Mouse (Mus musculus): ENCODE data around the gene Ptcd1. TPM values are rescaled to one million over a fixed set of nuclear protein-coding genes. Genes with fewer than 3 reads are reported as not detected.
"Not testable (repeated sequence)": the region's sequence is repeated elsewhere in the genome, so short reads cannot be mapped to it uniquely, and the experiment has no call there.

The Ptcd1 gene
- polyA plus RNA-seq, 2 experiments, result 5.4 to 5.5 TPM

DNA sequence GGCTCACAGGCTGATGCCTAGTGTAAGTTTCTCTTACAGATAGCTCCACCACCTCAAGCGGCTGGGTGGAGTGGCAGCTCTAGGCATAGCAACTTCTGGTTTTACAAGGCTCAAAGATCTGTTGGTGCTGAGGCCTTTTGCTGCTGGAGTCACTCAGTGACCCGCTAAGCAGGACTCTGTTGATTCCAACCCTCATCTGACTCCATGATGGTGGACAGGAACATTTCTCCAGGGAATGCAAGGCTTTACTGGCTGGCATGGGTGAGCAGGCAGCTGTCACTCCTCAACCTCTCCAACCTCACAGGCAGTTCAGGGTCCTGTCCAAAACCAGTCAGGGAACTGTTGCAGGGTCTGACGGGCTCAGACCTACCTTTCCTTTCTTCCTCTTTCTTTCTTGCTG is 35.9 kb downstream of the Ptcd1 start:
- H3K9me3 ChIP-seq (ENCODE audit: control insufficient read depth, low read length), result no peaks in the 10 kb centered on the region
- H3K36me3 ChIP-seq (replicated peaks; ENCODE audit: control insufficient read depth, insufficient read depth, low read depth), result peaks cover 62% of the 10 kb centered on the region
- no peak for DNase-seq (ENCODE audit: low read depth in 3 of 3, low spot score in 3 of 3)
- no peaks in the 10 kb centered on the region for H3K4me1 ChIP-seq (replicated peaks; ENCODE audit: control insufficient read depth in 2 of 2, insufficient read depth in 2 of 2, low read length in 1 of 2)
- no peak for ATAC-seq (ENCODE audit: insufficient read depth)
- H3K27me3 ChIP-seq (ENCODE audit: control insufficient read depth, insufficient read depth, low read length), result no peaks in the 10 kb centered on the region
- no peak overlapping the region for H3K4me3 ChIP-seq (ENCODE audit: insufficient read depth in 1 of 2, low read depth in 2 of 2, low read length in 2 of 2)
- TF ChIP-seq CTCF (IDR thresholded peaks at IDR 0.05; ENCODE audit: low read depth), result no peak
- TF ChIP-seq EP300 (IDR thresholded peaks at IDR 0.05; ENCODE audit: low read depth), result no peak
- no peak overlapping the region for H3K4me2 ChIP-seq (ENCODE audit: low read depth)
- no peak overlapping the region for H3K9ac ChIP-seq (replicated peaks)
- 65% methylated on average over 3 of the region's 3 CpGs for WGBS (ENCODE audit: insufficient replicate concordance)
- no peak overlapping the region for H3K27ac ChIP-seq

DNA sequence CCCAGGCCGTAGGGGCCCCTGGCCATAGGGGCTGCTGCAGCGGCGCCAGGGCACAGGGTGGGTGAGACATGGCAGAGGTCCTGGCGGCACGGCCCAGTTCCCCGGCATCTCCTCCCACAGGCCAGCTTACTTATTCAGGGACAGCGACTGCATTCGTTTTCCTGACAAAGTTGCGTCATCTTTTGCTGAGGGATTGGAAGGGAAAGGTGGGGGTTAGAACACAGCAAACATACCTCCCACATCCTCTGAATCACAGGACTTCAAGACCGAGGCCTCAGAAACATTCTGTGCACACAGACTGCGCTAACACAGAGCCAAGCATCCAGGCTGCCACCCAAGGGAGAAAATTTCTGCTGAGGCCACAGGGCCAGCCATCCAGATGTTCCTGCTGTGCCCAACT is 36.7 kb downstream of the Ptcd1 start:
- DNase-seq (ENCODE audit: low read depth in 3 of 3, low spot score in 3 of 3) (no peak), ATAC-seq (ENCODE audit: insufficient read depth) (no peak)
- no peaks in the 10 kb centered on the region for H3K4me1 ChIP-seq (replicated peaks; ENCODE audit: control insufficient read depth in 2 of 2, insufficient read depth in 2 of 2, low read length in 1 of 2)
- no peaks in the 10 kb centered on the region for H3K9me3 ChIP-seq (ENCODE audit: control insufficient read depth, low read length)
- WGBS (ENCODE audit: insufficient replicate concordance), result 69% methylated on average over 11 of the region's 11 CpGs
- TF ChIP-seq EP300 (IDR thresholded peaks at IDR 0.05; ENCODE audit: low read depth) (no peak), CTCF (IDR thresholded peaks at IDR 0.05; ENCODE audit: low read depth) (no peak)
- no peak overlapping the region for H3K4me2 ChIP-seq (ENCODE audit: low read depth)
- H3K36me3 ChIP-seq (replicated peaks; ENCODE audit: control insufficient read depth, insufficient read depth, low read depth), result peaks cover 59% of the 10 kb centered on the region
- no peak overlapping the region for H3K9ac ChIP-seq (replicated peaks)
- no peaks in the 10 kb centered on the region for H3K27me3 ChIP-seq (ENCODE audit: control insufficient read depth, insufficient read depth, low read length)
- no peak overlapping the region for H3K27ac ChIP-seq
- H3K4me3 ChIP-seq (ENCODE audit: insufficient read depth in 1 of 2, low read depth in 2 of 2, low read length in 2 of 2), result no peak overlapping the region

- WGBS (ENCODE audit: insufficient replicate concordance), result 74% methylated on average over 4 of the region's 6 CpGs
- H3K9me3 ChIP-seq (ENCODE audit: control insufficient read depth, low read length); ATAC-seq (ENCODE audit: insufficient read depth); H3K4me3 ChIP-seq (ENCODE audit: insufficient read depth in 1 of 2, low read depth in 2 of 2, low read length in 2 of 2); H3K27ac ChIP-seq; H3K4me1 ChIP-seq (replicated peaks; ENCODE audit: control insufficient read depth in 2 of 2, insufficient read depth in 2 of 2, low read length in 1 of 2); DNase-seq (ENCODE audit: low read depth in 3 of 3, low spot score in 3 of 3); H3K4me2 ChIP-seq (ENCODE audit: low read depth); H3K27me3 ChIP-seq (ENCODE audit: control insufficient read depth, insufficient read depth, low read length); H3K9ac ChIP-seq (replicated peaks): not testable (repeated sequence)
- peaks cover 55% of the 10 kb centered on the region for H3K36me3 ChIP-seq (replicated peaks; ENCODE audit: control insufficient read depth, insufficient read depth, low read depth)
These were observed 37.1 kb downstream of the Ptcd1 start for GRCm38 (mm10) chr5:145129773-145130172.

DNA sequence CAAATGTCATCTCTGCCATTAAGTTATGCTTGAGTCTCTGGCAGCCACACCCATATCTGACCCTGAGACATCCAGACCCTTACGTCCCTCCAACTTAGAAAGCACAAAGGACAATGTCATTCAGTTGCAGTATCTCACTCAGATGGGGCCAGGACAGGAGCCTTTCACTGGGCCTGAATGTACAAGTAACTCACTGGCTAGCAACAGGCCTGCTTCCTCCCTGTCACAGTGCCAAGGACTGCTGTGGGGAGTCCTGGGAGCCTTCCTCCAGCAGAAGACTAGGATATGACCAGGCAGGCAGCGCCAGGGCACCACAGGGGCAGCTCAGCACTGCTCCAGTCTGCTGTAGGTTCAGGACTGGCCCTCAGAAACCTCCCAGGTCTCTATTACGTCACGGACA is 37.8 kb downstream of the Ptcd1 start:
- Histone ChIP-seq H3K27me3 (ENCODE audit: control insufficient read depth, insufficient read depth, low read length) (no peaks in the 10 kb centered on the region), H3K27ac (no peak overlapping the region), H3K4me1 (replicated peaks; ENCODE audit: control insufficient read depth in 2 of 2, insufficient read depth in 2 of 2, low read length in 1 of 2) (no peaks in the 10 kb centered on the region), H3K9me3 (ENCODE audit: control insufficient read depth, low read length) (no peaks in the 10 kb centered on the region), H3K36me3 (replicated peaks; ENCODE audit: control insufficient read depth, insufficient read depth, low read depth) (peaks cover 51% of the 10 kb centered on the region), H3K9ac (replicated peaks) (no peak overlapping the region), H3K4me3 (ENCODE audit: insufficient read depth in 1 of 2, low read depth in 2 of 2, low read length in 2 of 2) (no peak overlapping the region), H3K4me2 (ENCODE audit: low read depth) (no peak overlapping the region)
- 87% methylated on average over 4 of the region's 4 CpGs for WGBS (ENCODE audit: insufficient replicate concordance)
- ATAC-seq (ENCODE audit: insufficient read depth) (no peak), DNase-seq (ENCODE audit: low read depth in 3 of 3, low spot score in 3 of 3) (no peak)
- no peak for TF ChIP-seq EP300 (IDR thresholded peaks at IDR 0.05; ENCODE audit: low read depth)
- TF ChIP-seq CTCF (IDR thresholded peaks at IDR 0.05; ENCODE audit: low read depth), result no peak

DNA sequence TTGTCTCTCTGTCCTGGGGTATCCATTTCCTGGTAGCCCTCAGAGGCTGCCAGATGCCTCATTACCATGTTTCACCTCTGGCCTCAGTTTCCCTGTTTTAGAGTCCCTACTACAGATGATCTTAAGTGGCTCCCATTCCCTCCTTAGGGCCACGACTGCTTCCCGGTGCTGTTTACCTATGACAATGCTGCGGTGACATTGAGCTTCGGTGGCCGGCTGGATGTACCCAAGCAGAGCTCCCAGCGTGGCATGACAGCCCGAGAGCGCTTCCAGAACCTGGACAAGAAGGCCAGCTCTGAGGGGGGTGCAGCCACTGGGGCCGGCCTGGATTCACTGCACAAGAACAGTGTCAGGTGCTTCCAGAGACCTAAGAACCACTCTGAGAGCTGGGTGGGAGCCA is 40.3 kb downstream of the Ptcd1 start:
- no peaks in the 10 kb centered on the region for H3K4me1 ChIP-seq (replicated peaks; ENCODE audit: control insufficient read depth in 2 of 2, insufficient read depth in 2 of 2, low read length in 1 of 2)
- no peak overlapping the region for H3K27ac ChIP-seq
- no peak overlapping the region for H3K4me3 ChIP-seq (ENCODE audit: insufficient read depth in 1 of 2, low read depth in 2 of 2, low read length in 2 of 2)
- DNase-seq (ENCODE audit: low read depth in 3 of 3, low spot score in 3 of 3), result no peak
- 87% methylated on average over 9 of the region's 9 CpGs for whole genome bisulfite sequencing (ENCODE audit: insufficient replicate concordance)
- no peaks in the 10 kb centered on the region for H3K27me3 ChIP-seq (ENCODE audit: control insufficient read depth, insufficient read depth, low read length)
- peaks cover 27% of the 10 kb centered on the region for H3K36me3 ChIP-seq (replicated peaks; ENCODE audit: control insufficient read depth, insufficient read depth, low read depth)
- ATAC-seq (ENCODE audit: insufficient read depth), result no peak
- H3K9ac ChIP-seq (replicated peaks), result no peak overlapping the region
- no peak overlapping the region for H3K4me2 ChIP-seq (ENCODE audit: low read depth)
- H3K9me3 ChIP-seq (ENCODE audit: control insufficient read depth, low read length), result no peaks in the 10 kb centered on the region
- no peak for TF ChIP-seq EP300 (IDR thresholded peaks at IDR 0.05; ENCODE audit: low read depth)
- no peak for TF ChIP-seq CTCF (IDR thresholded peaks at IDR 0.05; ENCODE audit: low read depth)

GRCm38 (mm10) chr5:145123396-145123795 is 43.5 kb downstream of the Ptcd1 start:
- H3K27me3 ChIP-seq (ENCODE audit: control insufficient read depth, insufficient read depth, low read length), result no peaks in the 10 kb centered on the region
- no peak overlapping the region for H3K4me2 ChIP-seq (ENCODE audit: low read depth)
- no peaks in the 10 kb centered on the region for H3K4me1 ChIP-seq (replicated peaks; ENCODE audit: control insufficient read depth in 2 of 2, insufficient read depth in 2 of 2, low read length in 1 of 2)
- no peak overlapping the region for H3K9ac ChIP-seq (replicated peaks)
- H3K36me3 ChIP-seq (replicated peaks; ENCODE audit: control insufficient read depth, insufficient read depth, low read depth), result peaks cover 10% of the 10 kb centered on the region
- H3K4me3 ChIP-seq (ENCODE audit: insufficient read depth in 1 of 2, low read depth in 2 of 2, low read length in 2 of 2), result no peak overlapping the region
- no peaks in the 10 kb centered on the region for H3K9me3 ChIP-seq (ENCODE audit: control insufficient read depth, low read length)
- DNase-seq (ENCODE audit: low read depth in 3 of 3, low spot score in 3 of 3) (no peak), ATAC-seq (ENCODE audit: insufficient read depth) (no peak)
- 84% methylated on average over 19 of the region's 19 CpGs for WGBS (ENCODE audit: insufficient replicate concordance)
- no peak overlapping the region for H3K27ac ChIP-seq
- TF ChIP-seq EP300 (IDR thresholded peaks at IDR 0.05; ENCODE audit: low read depth) (no peak), CTCF (IDR thresholded peaks at IDR 0.05; ENCODE audit: low read depth) (no peak)
